Mouse (Mus musculus) adrenal gland, adult 2 months (tissue): ENCODE measurements around the gene Pepd. TPM values are rescaled to one million over a fixed set of nuclear protein-coding genes. Genes with fewer than 3 reads are reported as not detected.

Experiments
- DNase-seq: peaks from one replicate; pipeline ENCODE4 v3.0.0; 2021
- microRNA-seq, 2 experiments: library from miRNA; unstranded; fragments of <30 nt; microRNA quantifications; one replicate each; pipeline ENCODE4 v1.2.0; 2021
- polyA plus RNA-seq: library from polyadenylated mRNA; depleted of rRNA; stranded (reverse); fragments of >200 nt; gene quantifications from 2 replicates; pipeline ENCODE4 v1.2.3, GENCODE M21; 2012; rRNA removed
- total RNA-seq, 2 experiments: library from RNA; stranded (reverse); gene quantifications; 2 replicates each; pipeline ENCODE4 v1.2.3; 2021

The Pepd gene
- total and polyA plus RNA-seq, 3 experiments: 86.4 to 141 (median 112) TPM

GRCm38 (mm10) chr7:35056436-35056864 lies 144.3 kb downstream of the Pepd start, which contains the start of gene Cebpg:
TSS of gene Cebpg (minus strand) at chr7:35056573.
- DNase-seq: peak; percentile 98

GRCm38 (mm10) chr7:35056999-35057398 lies 144.8 kb downstream of the Pepd start:
- no peak for DNase-seq

GRCm38 (mm10) chr7:35057569-35057968 lies 145.4 kb downstream of the Pepd start:
- DNase-seq: no peak

- no peak for DNase-seq
These were observed 146.2 kb downstream of the Pepd start for GRCm38 (mm10) chr7:35058329-35058728.

GRCm38 (mm10) chr7:35059467-35059866 lies 147.3 kb downstream of the Pepd start:
- DNase-seq: no peak

- no peak for DNase-seq
These were observed 152.4 kb downstream of the Pepd start for GRCm38 (mm10) chr7:35064286-35065258.

GRCm38 (mm10) chr7:35065958-35066357 lies 153.8 kb downstream of the Pepd start:
- DNase-seq: no peak

GRCm38 (mm10) chr7:35066640-35067212 lies 154.5 kb downstream of the Pepd start:
- DNase-seq: no peak

GRCm38 (mm10) chr7:35076645-35077044 lies 164.5 kb downstream of the Pepd start:
- DNase-seq: peak; percentile 89

- DNase-seq: peak; percentile 69
These were observed 168.7 kb downstream of the Pepd start for GRCm38 (mm10) chr7:35080843-35081338.

GRCm38 (mm10) chr7:35081406-35082104 lies 169.4 kb downstream of the Pepd start:
- DNase-seq: peak; percentile 48

- no peak for DNase-seq
These were observed 172.6 kb downstream of the Pepd start for GRCm38 (mm10) chr7:35084565-35085360.

- DNase-seq: peak; percentile 38
These were observed 174.2 kb downstream of the Pepd start for GRCm38 (mm10) chr7:35086271-35086861.

- DNase-seq: no peak
These were observed 178.4 kb downstream of the Pepd start for GRCm38 (mm10) chr7:35090550-35090949.

Small RNA genes lying within 50 kb of the gene (microRNA-seq; reads per million reads assigned to microRNA genes)
- 0 reads per million in 2 experiments for gene Gm25033

Other genes with a start within 250 kb of the Pepd start
- 10 to 100 TPM; 10.6 to 11.4 TPM for gene Chst8, start 99.7 kb upstream of the Pepd start, total RNA-seq
- 21.3 and 26.9 TPM in 2 replicates for gene Chst8, start 99.7 kb upstream of the Pepd start, polyA plus RNA-seq
- 10 to 100 TPM; 46.0 to 65.3 TPM for gene Cebpg, start 144.2 kb downstream of the Pepd start, total RNA-seq
- 2.1 and 2.3 TPM in 2 replicates for gene Cebpg, start 144.2 kb downstream of the Pepd start, polyA plus RNA-seq
- 100 to 1,000 TPM in 1 of 2 experiments, 10 to 100 TPM in 1; 88.3 to 319 TPM for gene Cebpa, start 206.9 kb downstream of the Pepd start, total RNA-seq
- 405 and 678 TPM in 2 replicates for gene Cebpa, start 206.9 kb downstream of the Pepd start, polyA plus RNA-seq